Mouse (Mus musculus) heart, embryonic 11.5 days (tissue): ENCODE measurements around the gene Rnf168. TPM values are rescaled to one million over a fixed set of nuclear protein-coding genes. Genes with fewer than 3 reads are reported as not detected.
"Not testable (repeated sequence)": the region's sequence is repeated elsewhere in the genome, so short reads cannot be mapped to it uniquely, and the experiment has no call there.

Experiments
- ATAC-seq: fragments of 200-750 bp; cut with Nextera tagmentation; replicated peaks from 2 replicates; pipeline ENCODE4 v1.8.0; 2017; ENCODE audit warnings: moderate library complexity; ENCODE audit not compliant: insufficient number of reproducible peaks, low FRiP score, low TSS enrichment
- H3K27ac ChIP-seq: fragments of 300-500 bp; sonication (generic); 2 replicates; pipeline ENCODE4 v1.5.1; 2014; ENCODE audit warnings: mild to moderate bottlenecking, low read depth, low read length
- H3K27me3 ChIP-seq: fragments of 300-500 bp; sonication (generic); 2 replicates; pipeline ENCODE4 v1.6.1; 2014; ENCODE audit warnings: mild to moderate bottlenecking, low read length, mixed read lengths; ENCODE audit not compliant: control insufficient read depth, insufficient read depth
- H3K36me3 ChIP-seq: fragments of 300-500 bp; sonication (generic); 2 replicates; pipeline ENCODE4 v1.6.1; 2014; ENCODE audit warnings: mild to moderate bottlenecking, low read length, moderate library complexity, mixed read lengths; ENCODE audit not compliant: control insufficient read depth, insufficient read depth
- H3K4me1 ChIP-seq: fragments of 300-500 bp; sonication (generic); 2 replicates; pipeline ENCODE4 v1.6.1; 2014; ENCODE audit warnings: low read length; ENCODE audit not compliant: control insufficient read depth, insufficient read depth
- H3K4me2 ChIP-seq: fragments of 300-500 bp; sonication (generic); 2 replicates; pipeline ENCODE4 v1.6.1; 2014; ENCODE audit warnings: mild to moderate bottlenecking, moderate library complexity
- H3K4me3 ChIP-seq: fragments of 300-500 bp; sonication (generic); 2 replicates; pipeline ENCODE4 v1.5.1; 2014; ENCODE audit warnings: low read depth, low read length
- H3K9ac ChIP-seq: fragments of 300-500 bp; sonication (generic); 2 replicates; pipeline ENCODE4 v1.6.1; 2014; ENCODE audit warnings: mild to moderate bottlenecking, low read depth, low read length, moderate library complexity
- H3K9me3 ChIP-seq: fragments of 300-500 bp; sonication (generic); replicated peaks from 2 replicates; pipeline ENCODE4 v1.6.1; 2016; ENCODE audit warnings: low read length; ENCODE audit not compliant: control insufficient read depth
- WGBS: fragments of 180-500 bp; shearing (Covaris S2); extraction: QIAGEN DNeasy Blood & Tissue Kit; methylation state at CpG from one replicate; pipeline ENCODE4 v1.1.7; 2014; ENCODE audit not compliant: insufficient replicate concordance; 5-methylcytosine and 5-hydroxymethylcytosine counted together
- polyA plus RNA-seq: library from polyadenylated mRNA; unstranded; fragments of >200 nt; fragmentation: Nextera tagmentation; extraction: Ambion mirVana; gene quantifications from 2 replicates; pipeline ENCODE4 v1.2.1, GENCODE M21; 2014

Rnf168 gene
- polyA plus RNA-seq, 1 experiment from 2014 or later: 18.7 TPM

- H3K4me3 ChIP-seq, H3K4me1 ChIP-seq, H3K27ac ChIP-seq, H3K4me2 ChIP-seq, H3K9me3 ChIP-seq, H3K9ac ChIP-seq, ATAC-seq, H3K27me3 ChIP-seq: not testable (repeated sequence)
- WGBS: 94% methylated on average over 4 of the region's 4 CpGs
- peaks cover 23% of the 10 kb centered on the region for H3K36me3 ChIP-seq
Measured at GRCm38 (mm10) chr16:32299617-32300016, 22.4 kb downstream of the Rnf168 start.

- H3K36me3 ChIP-seq: peaks cover 7% of the 10 kb centered on the region
- no peak overlapping the region for H3K4me3 ChIP-seq
- WGBS: 47% methylated on average over 1 of the region's 1 CpGs
- H3K27me3 ChIP-seq: no peaks in the 10 kb centered on the region
- no peak overlapping the region for H3K9ac ChIP-seq
- no peak overlapping the region for H3K27ac ChIP-seq
- ATAC-seq: no peak
- H3K9me3 ChIP-seq: no peaks in the 10 kb centered on the region
- no peaks in the 10 kb centered on the region for H3K4me1 ChIP-seq
- no peak overlapping the region for H3K4me2 ChIP-seq
Measured at GRCm38 (mm10) chr16:32303046-32303445, 25.8 kb downstream of the Rnf168 start.

DNA sequence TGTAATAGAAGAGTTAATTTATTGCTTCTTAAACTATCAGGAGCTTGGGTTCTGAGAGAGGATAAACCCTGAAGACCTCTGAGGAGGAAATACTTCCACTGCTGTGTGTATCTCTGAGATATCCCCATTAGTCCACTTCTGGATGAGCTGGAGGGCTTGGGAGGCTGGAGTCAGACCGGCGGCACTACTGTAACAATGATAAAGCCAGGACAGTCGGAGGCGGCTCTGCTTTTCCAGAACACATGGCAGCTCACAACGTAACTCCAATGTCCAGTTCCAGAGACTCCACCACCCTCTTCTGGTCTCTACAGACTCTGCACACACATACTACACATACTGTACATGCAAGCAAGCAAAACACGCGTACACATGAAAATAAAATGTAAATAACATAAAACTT lies 26.6 kb downstream of the Rnf168 start:
- no peak overlapping the region for H3K27ac ChIP-seq
- H3K4me3 ChIP-seq: no peak overlapping the region
- no peak overlapping the region for H3K9ac ChIP-seq
- H3K9me3 ChIP-seq: no peaks in the 10 kb centered on the region
- WGBS: 87% methylated on average over 7 of the region's 7 CpGs
- peaks cover 4% of the 10 kb centered on the region for H3K36me3 ChIP-seq
- H3K27me3 ChIP-seq: no peaks in the 10 kb centered on the region
- no peak overlapping the region for H3K4me2 ChIP-seq
- no peak for ATAC-seq
- no peaks in the 10 kb centered on the region for H3K4me1 ChIP-seq

- Histone ChIP-seq H3K4me2 (no peak overlapping the region), H3K27ac (no peak overlapping the region), H3K36me3 (no peaks in the 10 kb centered on the region), H3K4me1 (no peaks in the 10 kb centered on the region), H3K27me3 (no peaks in the 10 kb centered on the region), H3K9me3 (no peaks in the 10 kb centered on the region), H3K4me3 (no peak overlapping the region), H3K9ac (no peak overlapping the region)
- 83% methylated on average over 4 of the region's 4 CpGs for WGBS
- no peak for ATAC-seq
Measured at GRCm38 (mm10) chr16:32311970-32312369, 34.7 kb downstream of the Rnf168 start.

- no peak overlapping the region for H3K4me3 ChIP-seq
- no peaks in the 10 kb centered on the region for H3K4me1 ChIP-seq
- WGBS: 49% methylated on average over 5 of the region's 5 CpGs
- no peak overlapping the region for H3K4me2 ChIP-seq
- ATAC-seq: no peak
- H3K9me3 ChIP-seq: no peaks in the 10 kb centered on the region
- no peak overlapping the region for H3K9ac ChIP-seq
- H3K27me3 ChIP-seq: no peaks in the 10 kb centered on the region
- no peaks in the 10 kb centered on the region for H3K36me3 ChIP-seq
- no peak overlapping the region for H3K27ac ChIP-seq
Measured at GRCm38 (mm10) chr16:32312386-32312785, 35.1 kb downstream of the Rnf168 start.

DNA sequence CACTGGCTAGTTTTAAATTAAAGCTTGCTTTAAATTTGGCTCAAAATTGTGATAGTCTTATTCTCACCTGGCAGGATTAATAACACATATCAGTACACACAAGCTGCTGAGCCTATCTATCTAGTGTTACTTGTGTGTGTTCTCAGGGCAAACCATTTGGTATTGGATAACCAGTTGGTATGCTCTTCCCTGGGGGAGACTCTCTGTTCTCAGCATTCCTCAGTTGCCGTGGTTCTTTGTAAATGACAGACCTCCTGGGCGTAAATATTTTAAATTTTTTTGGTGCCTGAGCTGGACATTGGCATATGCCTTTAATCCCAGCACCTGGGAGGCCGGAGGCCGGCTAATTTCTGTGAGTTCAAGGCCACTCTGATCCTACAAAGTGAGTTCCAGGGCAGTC lies 35.6 kb downstream of the Rnf168 start:
- H3K36me3 ChIP-seq: no peaks in the 10 kb centered on the region
- no peak overlapping the region for H3K4me3 ChIP-seq
- ATAC-seq: no peak
- no peaks in the 10 kb centered on the region for H3K4me1 ChIP-seq
- 68% methylated on average over 4 of the region's 4 CpGs for WGBS
- no peak overlapping the region for H3K9ac ChIP-seq
- H3K4me2 ChIP-seq: no peak overlapping the region
- H3K27me3 ChIP-seq: no peaks in the 10 kb centered on the region
- H3K9me3 ChIP-seq: no peaks in the 10 kb centered on the region
- no peak overlapping the region for H3K27ac ChIP-seq

GRCm38 (mm10) chr16:32316601-32317000 lies 39.3 kb downstream of the Rnf168 start:
- Histone ChIP-seq H3K4me2 (no peak overlapping the region), H3K27me3 (no peaks in the 10 kb centered on the region), H3K4me3 (no peak overlapping the region), H3K9me3 (no peaks in the 10 kb centered on the region), H3K9ac (no peak overlapping the region), H3K4me1 (no peaks in the 10 kb centered on the region), H3K36me3 (no peaks in the 10 kb centered on the region), H3K27ac (no peak overlapping the region)
- ATAC-seq: no peak
- 61% methylated on average over 2 of the region's 2 CpGs for WGBS

DNA sequence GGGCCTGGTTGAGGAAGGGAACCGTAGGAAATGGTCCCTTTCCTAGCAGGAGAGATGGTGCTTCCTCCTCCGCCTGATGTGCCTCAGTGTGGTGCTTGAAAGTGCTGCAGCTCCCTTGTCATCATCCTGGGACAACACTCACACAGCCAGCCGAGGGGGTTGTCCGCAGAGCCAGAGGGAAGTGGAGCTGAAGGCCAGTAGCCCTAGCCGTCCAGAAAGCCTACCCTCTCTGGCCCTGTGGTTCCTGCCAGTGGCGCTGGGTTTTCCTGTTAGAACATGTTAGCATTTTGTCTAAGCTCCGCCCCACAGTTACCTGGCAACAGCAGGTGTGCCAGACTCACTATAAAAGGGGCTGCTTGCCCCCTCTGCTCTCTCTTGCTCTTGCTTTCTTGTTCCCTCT lies 46.7 kb downstream of the Rnf168 start:
- Histone ChIP-seq H3K4me1 (no peaks in the 10 kb centered on the region; the same call in 1 of the 2 replicates), H3K27me3 (no peaks in the 10 kb centered on the region), H3K27ac (no peak overlapping the region), H3K4me3 (no peak overlapping the region), H3K9ac (no peak overlapping the region), H3K9me3 (no peaks in the 10 kb centered on the region), H3K36me3 (no peaks in the 10 kb centered on the region), H3K4me2 (peak overlapping the region; percentile 29; the same call in 1 of the 2 replicates)
- 21% methylated on average over 7 of the region's 7 CpGs for WGBS
- ATAC-seq: no peak

DNA sequence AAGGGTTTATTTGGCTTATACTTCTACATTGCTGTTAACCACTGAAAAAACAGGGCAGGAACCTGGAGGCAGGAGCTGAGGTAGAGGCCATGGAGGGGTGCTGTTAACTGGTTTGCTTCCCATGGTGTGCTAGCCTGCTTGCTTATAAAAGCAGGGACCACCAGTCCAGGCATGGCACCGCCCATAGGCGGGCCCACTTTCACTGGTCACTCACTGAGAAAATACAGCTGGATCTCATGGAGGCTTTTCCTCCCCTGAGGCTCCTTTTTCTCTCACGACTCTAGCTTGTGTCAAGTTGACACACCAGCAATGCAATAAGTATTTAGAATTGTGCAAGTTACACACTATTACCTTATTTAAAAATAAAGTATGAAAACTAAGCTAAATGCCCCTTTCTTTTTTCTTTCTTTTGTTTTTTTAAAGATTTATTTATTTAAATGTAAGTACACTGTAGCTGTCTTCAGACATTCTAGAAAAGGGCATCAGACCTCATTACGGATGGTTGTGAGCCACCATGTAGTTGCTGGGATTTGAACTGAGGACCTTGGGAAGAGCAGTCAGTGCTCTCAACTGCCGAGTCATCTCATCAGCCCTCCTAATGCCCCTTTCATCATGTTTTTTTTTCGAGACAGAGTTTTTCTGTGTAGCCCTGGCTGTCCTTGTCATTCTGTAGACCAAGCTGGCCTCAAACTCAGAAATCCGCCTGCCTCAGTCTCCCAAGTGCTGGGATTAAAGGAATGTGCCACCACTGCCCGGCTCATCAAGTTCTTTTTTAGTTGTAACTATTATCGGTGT lies 53.8 kb downstream of the Rnf168 start:
- peaks cover 3% of the 10 kb centered on the region; the same call in 1 of the 2 replicates for H3K4me1 ChIP-seq
- peak overlapping the region; percentile 65 for H3K4me2 ChIP-seq
- ATAC-seq: no peak
- no peaks in the 10 kb centered on the region for H3K9me3 ChIP-seq
- H3K27me3 ChIP-seq: no peaks in the 10 kb centered on the region
- 57% methylated on average over 9 of the region's 9 CpGs for WGBS
- H3K4me3 ChIP-seq: peak overlapping the region; percentile 82
- H3K27ac ChIP-seq: no peak overlapping the region
- H3K36me3 ChIP-seq: no peaks in the 10 kb centered on the region
- no peak overlapping the region for H3K9ac ChIP-seq
